Mouse (Mus musculus) cerebellum, postnatal 36 days (tissue): Measurements from ENCODE around the gene Hsd17b1.

ENCODE experiments used
- DNase-seq, 2 experiments: peaks; one replicate each; pipeline ENCODE4 v3.0.0; 2021 to 2022; ENCODE audit warnings: mixed read lengths in 2 of 2

Gene Hsd17b1

DNA sequence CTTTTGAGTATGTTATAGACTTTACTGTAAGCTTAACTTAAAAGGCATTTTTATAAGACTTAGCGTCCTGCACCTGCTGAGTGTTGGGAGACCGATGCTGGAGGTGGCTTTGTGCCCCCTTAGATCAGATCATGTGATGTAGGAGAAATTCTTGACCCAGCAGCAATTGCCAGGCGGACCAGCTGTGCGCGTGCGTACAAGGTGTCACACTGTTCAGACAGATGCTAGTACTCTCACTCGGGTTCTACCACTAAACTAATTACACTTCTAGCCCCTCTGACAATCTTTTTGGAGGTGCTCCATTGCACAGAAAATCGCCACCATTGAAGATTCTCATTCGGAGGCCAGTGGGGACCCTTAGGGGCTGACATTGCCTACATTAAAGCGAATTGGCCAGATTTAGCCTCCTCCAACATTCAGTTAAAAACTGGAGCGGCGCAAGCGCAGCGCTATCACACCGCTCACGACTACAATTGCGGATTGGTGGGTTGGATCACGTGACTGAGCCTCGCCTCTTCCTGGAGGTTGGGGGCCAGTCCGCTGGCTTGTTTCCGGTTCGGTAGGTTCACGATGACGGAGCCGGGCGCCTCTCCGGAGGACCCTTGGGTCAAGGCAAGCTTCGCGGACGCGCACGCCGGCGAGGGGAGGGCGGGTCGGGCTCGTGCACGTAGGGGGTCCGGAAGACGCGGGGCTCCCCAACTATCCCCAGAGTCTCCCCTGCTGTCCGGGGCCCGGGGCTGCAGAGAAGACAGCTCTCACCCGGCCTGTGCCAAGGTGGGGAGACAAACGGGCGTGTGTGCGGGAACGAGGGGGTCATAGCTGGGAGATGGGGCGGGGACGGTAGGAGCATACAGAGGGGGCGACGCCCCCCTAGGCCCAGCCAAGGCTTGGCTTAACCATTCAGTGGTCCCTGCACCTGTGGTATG is 8.8 kb downstream of the Hsd17b1 start, which contains the start of gene Mlx:
Gene Mlx, plus strand, starts transcription at position 522 of the 926 bp plus-strand sequence.
- peak; percentile 89 to 92 for DNase-seq

DNA sequence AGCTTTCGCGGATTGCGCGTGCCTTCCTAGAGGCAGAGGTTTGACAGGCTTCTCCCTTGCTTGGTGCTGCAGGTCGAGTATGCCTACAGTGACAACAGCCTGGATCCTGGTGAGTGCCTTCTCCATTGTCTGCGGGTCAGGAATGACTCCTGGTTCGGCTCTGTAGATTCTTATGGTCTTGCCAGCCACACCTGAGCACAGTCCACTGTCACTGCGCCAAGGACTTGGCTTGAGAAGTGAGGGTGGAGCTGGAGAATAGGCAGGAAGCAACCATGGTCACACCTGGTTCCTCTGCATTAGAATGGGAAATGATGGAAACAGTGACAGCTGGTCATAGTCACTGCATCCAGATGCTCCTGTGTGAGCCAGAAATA is 9.5 kb downstream of the Hsd17b1 start:
- no peak for DNase-seq

DNA sequence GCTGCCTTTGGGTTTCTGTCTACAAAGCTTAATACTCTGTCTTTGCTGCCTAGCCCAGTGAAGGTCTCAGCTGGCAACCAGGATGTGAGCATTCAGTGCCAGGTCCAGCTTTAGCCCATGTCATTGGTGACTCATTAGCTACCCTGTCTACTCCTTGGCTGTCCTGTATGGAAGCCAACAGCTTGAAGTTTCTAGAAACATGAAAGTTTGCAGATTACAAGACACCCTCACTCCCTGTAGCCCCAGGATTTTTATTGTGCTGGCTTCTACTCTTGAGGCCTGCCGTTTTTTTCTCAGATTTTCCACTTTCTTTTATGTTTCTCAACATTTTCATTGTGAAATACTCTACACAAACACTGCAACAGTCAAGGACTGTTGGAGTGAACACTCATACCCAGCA is 11.7 kb downstream of the Hsd17b1 start:
- no peak for DNase-seq

DNA sequence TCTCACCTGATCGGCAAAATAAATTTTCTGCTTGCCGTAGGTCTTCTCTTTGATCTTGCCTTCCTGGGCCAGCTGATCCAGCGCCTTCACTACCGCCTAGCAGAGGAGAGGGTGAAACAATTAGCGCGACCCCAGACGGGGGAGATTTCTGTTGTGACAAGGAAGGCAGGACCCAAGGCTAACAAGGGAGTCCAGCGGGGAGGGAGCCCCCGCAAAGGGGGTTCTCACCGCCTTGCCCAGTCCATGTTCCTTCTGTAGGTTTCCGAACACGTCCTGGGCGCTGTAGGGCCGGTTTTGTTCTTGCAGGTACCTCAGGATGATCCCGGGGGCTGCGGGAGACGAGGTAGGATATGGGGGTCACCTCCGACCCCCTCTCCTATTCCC is 16.7 kb downstream of the Hsd17b1 start:
- DNase-seq: peak in 1 of 2 experiments; percentile 30

DNA sequence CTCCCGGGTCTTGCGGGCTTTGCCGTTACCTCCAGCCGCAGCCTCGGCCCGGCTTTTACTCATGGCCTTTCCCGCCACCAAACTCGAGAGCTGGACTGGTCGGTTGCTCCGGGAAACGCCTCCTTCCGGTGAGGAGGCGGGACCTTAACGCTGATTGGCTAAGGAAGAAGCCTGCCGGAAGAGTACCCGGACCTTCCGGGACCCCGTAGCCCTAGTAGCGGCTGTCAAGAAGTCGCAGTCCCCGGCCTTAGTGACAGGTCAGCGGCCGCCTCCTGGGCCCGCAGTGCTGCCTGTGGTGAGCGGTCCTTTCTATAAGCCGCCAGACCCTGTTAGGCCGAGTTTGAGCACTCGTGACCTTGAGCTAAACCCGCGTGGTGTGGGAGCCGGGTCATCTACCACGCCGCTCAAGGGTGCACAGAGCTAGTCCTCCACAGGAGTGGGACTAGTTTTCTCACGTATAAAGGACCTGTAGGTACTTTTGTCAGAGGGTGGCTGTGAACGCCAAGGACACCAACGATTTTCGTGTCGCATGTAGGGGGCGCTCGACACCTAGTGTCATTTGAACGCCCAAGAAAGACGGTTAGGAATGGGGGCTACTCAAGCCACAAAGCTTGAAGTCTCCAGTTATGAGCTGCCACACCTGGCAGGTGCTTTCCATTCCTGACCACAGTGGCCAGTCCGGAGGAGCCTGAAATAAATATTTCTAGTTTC is 17.3 kb downstream of the Hsd17b1 start, which contains the start of gene Psmc3ip:
Gene Psmc3ip, minus strand, starts transcription at position 123 of the 711 bp plus-strand sequence.
- peak; percentile 94 to 95 for DNase-seq

DNA sequence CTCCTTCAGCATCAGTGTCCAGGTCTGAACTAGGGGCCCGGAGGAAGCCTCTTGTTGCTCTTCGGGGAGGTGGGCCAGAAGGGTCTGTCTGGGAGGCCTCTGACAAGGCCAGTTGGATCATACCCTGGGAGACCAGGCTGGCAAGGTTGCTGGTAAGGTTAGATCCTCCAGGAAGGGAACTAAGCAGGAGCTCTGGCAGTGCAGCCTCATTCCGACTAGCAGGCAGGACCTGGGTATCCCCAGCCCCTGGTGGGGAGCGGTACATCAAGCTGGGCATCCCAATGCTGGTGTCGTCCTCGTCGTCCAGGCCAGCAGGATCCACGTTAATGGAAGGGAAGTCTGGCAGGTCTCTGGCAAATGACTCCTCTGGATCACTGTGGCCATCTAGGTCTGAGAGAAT is 20.0 kb downstream of the Hsd17b1 start:
- no peak for DNase-seq

DNA sequence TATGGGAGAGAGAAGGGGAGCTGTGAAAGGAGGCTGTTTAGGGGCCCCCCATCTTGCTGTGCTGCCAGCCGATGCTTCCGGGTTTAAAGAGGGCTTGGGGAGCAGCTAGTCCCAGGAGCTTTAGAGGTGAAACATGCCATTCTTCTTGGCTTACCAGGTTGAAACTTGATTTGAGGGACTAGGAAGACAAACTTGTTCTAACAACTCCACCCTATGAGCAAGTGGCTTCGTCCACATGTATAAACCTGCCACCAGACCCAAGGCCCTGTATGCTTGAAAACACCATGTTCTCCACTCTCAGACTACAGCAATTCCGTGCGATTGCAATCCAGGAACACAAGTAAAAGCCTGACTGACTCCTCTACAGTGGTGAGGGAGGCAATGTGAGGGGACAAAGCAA is 24.8 kb downstream of the Hsd17b1 start:
- DNase-seq: no peak

DNA sequence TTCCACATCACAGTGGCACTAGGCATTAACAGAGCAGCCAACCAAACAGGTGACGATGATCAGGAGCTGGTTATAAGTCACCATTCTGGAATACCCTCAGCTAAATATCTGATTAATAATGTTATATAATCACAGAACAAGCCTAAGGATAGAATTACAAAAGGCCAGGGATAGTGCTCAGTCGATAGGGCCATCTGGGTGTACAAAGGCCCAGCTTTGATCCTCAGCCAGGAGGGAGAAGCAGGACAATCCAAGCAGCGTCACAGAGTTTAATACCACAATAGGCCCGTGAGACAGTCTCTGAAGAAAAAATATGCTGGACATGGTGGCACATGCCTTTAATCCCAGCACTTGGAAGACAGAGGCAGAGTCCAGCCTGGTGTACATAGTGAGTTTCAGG is 31.1 kb downstream of the Hsd17b1 start:
- DNase-seq: no peak

DNA sequence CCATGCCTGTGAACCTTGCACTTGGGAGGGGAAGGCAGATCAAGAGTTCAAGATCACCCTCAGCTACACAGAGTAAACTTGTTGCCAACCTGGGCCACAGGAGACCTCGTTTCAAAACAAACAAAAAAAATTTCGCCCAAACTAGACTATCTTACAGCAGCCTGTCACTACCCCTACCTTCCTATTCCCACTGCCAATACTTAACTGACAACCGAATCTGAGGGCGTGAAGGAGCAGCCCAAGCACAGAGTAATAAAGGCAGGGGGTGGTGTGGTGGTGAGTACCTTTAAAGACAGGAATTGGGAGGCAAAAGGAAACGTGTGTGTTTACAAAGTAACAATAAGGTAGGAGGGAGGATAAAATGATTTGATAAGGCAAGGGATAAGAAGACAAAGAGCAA is 32.5 kb downstream of the Hsd17b1 start:
- no peak for DNase-seq

DNA sequence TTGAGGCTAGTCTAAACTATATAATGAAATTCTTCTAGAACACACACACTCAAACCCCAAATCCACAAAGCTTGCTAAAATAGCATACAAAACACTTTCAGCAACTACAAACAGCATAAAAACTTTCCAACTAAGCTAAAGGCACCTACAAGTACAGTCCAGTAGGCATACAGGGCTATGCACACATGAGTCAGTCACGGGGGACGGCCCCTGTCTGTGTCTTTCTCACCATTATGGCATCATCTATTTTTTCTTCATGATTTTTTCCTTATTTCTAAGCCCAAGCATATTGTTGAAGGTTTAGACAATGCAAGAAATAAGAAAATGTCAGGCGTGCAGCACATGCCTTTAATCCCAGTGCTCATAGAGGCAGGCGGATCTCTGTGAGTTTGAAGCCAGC is 33.0 kb downstream of the Hsd17b1 start:
- no peak for DNase-seq

DNA sequence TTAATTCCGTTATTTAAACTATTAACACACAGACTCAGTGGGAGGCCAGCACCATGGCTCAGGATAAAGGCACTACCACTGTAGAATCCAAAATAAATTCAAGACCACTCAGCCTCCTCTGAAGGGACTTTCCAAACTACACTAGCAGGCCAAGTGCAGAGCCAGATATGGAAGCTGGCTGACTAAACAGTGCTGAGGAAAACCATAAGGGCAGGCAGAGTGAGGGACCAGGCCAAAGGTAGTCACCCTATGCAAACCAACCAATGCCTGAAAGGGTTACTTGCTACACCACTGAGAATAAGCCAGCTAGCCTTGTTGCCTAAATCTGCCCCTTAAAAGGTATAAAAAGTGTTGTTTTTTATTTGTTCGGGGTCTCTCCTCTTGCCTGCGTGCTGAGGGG is 34.0 kb downstream of the Hsd17b1 start:
- DNase-seq: no peak

DNA sequence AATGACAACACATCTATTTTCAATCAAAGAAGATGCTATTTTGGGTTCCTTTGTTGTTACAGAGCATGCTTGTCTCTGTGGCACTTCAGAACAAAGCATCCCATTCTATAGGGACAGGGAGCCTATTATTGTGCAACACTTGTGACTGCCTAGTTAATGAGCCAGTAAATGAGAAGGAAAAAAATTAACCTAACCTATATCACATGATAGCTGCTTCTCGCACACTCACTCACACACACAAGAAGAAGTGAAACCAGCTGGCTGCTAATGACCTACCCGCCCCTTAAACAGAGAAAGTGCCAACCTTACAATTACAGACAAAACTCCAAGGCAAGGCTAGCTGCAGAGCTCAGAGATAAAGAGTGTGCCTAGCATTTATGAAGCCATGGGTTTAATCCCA is 37.4 kb downstream of the Hsd17b1 start:
- no peak for DNase-seq

DNA sequence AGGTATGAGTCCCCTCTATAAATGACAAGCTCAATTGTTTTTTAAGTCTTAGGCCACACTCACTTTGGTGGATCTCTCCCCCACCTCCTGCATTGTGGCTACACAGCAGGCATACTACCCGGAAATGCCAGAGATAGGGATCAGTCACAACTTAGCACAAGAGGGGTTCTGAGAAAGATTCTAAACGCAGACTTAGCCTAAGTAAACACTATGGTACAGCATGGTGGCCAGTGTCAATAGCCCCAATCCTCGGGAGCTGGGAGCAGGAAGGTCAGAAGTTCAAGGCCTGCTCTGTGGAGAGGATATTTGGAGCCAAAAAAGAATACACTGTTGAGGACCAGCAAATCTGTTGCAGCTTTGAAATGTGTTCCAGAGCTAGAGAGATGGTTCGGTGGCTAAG is 39.9 kb downstream of the Hsd17b1 start:
- DNase-seq: no peak

DNA sequence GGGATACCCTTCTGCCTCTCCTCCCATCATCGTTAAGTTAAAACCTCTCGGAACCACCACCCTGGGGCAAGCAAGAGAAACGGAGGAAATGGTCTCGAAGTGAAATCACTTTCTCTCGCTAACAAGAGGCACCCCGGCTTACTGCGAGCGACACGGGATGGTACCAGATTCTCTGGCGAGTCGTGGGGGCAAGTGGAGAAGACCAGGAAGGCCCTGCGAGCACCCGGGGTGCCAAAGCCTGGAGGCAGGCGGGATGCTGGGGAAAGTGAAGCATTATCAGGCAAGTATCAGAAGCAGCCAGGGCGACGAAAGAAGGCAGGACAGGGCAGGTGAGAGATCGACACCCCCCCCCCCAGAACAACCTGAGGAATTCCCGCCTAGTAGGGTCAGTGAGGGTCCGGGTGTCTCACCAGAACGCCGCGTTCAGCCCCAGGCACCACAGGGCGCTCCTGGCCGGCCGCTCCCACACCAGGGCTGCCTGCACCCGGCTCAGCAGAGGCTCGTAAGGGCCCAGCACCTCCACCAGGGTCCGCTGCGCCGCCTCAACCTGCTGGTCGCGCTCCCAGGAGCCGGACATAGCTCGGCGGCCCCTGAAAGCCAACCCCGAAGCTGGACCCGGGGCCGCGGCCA is 41.0 kb downstream of the Hsd17b1 start:
- peak in 1 of 2 experiments; percentile 21 for DNase-seq

DNA sequence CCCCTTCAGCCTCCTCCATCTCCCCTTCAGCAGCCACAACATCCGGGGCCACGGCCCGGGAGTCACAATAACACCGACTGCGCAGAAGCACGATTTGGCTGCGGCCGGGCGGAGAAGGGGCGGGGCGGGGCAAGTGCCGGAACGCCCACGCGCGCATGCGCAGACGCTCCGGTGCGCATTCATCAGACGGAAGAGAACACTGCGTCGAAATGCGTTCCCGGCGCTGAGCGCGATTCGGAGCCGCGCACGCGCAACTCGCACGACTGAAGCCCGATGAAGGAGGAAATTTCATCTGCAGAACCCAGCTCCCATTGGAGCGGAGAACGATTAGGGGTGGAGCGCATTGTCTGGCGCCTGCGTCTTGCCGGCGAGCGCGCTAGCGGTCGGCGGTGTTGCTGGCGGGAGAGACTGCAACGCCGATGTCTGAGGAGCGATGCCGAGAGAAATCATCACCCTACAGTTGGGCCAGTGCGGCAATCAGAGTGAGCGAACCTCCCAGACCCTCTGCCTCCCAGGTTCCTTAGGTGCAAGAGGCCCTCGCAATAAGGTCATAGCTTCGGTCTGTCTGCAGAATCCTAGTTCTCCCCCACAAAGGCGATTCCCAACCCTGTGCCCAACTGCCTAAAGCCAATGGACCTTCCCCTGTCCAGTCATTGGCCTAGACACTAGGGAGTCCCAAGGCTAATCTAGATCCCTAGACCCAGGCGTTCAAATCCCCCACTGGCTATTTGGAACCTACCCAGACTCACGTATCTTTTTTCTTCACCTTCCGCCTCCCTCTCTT is 41.7 kb downstream of the Hsd17b1 start, which contains the start of the genes Retreg3 and Tubg1:
Gene Retreg3, minus strand, starts transcription at position 133 of the 784 bp plus-strand sequence.
Gene Tubg1, plus strand, starts transcription at position 178 of the 784 bp plus-strand sequence.
- DNase-seq: peak; percentile 99 to 100

DNA sequence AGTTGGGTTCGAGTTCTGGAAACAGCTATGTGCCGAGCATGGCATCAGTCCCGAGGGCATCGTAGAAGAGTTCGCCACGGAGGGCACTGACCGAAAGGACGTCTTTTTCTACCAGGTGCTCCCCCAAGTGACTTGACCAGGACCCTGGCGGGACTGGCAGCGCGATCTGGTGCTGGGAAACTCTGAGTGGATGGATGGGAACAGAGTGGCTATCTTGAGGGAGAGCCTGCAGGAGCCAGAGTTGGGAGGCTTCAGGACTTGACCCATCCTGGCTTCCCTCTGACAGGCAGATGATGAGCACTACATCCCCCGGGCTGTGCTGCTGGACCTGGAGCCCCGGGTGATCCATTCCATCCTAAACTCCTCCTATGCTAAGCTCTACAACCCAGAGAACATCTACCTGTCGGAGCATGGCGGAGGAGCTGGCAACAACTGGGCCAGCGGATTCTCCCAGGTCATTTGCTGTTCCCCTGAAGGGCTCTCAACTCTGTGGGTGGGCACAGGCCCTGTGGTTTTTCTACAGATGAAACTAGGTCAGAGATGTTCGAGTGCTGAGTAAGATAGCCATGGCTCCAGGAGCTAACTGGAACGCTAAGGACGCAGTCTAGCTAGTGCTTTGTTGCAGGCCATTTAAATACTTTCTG is 42.5 kb downstream of the Hsd17b1 start:
- DNase-seq: peak; percentile 29 to 36

DNA sequence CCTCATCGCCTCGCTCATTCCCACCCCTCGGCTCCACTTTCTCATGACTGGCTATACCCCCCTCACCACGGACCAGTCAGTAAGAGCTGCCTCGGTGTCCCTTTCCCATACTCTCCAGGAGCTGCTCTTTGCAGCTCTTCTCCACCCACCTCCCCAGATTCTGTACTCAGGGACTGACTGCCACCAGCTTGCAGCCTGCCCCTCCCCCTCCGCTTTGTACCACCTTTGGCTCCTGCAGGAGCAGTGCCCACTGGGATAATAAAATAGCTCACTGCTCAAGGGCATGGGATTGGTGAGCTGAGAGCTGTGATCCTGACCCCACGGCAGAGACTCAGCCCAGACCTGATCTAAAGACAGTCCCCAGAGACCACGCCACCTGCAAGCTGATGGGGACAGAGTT is 46.3 kb downstream of the Hsd17b1 start:
- peak in 1 of 2 experiments; percentile 23 for DNase-seq

DNA sequence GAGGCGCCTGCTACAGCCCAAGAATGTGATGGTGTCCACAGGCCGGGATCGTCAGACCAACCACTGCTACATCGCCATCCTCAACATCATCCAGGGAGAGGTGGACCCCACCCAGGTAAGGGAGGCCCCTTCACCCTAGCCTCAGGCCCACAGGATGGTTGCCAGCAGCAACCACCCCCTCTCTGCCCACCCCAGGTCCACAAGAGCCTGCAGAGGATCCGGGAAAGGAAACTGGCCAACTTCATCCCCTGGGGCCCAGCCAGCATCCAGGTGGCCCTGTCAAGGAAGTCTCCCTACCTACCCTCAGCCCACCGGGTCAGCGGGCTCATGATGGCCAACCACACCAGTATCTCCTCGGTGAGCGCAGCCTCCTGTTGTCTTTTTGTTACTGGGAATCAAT is 46.8 kb downstream of the Hsd17b1 start:
- peak in 1 of 2 experiments; percentile 15 for DNase-seq

DNA sequence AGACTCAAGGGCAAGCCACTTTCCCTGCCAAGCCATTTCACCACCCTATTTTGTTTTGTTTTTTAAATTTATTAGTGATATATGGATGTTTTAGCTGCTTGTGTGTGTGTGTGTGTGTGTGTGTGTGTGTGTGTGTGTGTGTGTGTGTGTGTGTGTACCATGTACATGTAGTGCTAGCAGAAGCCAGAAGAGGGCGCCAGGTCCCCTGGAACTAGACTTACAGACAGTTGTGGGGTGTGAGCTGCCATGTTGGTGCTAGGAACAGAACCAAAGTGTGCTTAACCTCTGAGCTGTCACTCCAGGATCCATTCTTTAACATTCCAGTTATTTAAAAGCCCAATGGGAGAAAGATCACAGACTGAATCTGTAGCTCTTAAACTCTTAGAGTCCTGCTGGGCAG is 48.9 kb downstream of the Hsd17b1 start:
- DNase-seq: peak; percentile 32 to 46

DNA sequence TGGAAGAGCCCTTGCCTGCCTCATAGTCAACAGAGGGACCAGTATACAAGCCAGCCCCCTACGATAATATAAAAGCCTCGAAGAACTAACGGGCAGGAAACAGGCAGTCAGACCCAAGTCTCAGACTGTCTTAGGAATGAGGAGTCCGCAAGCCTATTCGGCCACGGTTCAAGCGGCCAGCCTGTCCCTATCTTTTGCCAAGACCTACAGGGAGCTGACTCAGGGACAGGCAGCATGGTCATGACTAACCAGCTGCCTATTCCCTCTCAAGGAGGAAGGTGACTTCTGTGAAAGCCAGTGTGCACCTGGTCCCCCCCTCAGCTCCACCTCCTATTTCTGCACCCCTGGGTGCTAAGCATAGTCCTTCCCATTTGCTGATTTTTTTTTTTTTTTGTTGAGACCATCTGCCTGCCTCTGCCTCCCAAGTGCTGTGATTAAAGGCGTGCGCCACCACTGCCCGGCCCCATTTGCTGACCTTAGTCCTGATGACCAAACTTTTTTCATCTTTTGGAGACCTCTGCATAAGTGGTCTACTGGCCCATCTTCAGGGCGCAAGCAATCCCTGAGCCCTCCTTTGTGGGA is 50.9 kb downstream of the Hsd17b1 start:
- peak; percentile 78 to 79 for DNase-seq
